Mouse (Mus musculus) bone marrow, adult 2 months (tissue): Measurements from ENCODE around the gene Ralgapa2.

Source experiments
- CTCF ChIP-seq: fragments of 200-500 bp; IDR thresholded peaks from 2 replicates; pipeline ENCODE4 v1.5.1; 2011; ENCODE audit warnings: low read length, control low read depth; ENCODE audit not compliant: control insufficient read depth, insufficient read depth
- POLR2A ChIP-seq: fragments of 200-500 bp; IDR thresholded peaks from 2 replicates; pipeline ENCODE4 v1.6.1; 2011; ENCODE audit warnings: low read depth, mild to moderate bottlenecking, control low read depth, low read length, borderline replicate concordance; ENCODE audit not compliant: control insufficient read depth

DNA sequence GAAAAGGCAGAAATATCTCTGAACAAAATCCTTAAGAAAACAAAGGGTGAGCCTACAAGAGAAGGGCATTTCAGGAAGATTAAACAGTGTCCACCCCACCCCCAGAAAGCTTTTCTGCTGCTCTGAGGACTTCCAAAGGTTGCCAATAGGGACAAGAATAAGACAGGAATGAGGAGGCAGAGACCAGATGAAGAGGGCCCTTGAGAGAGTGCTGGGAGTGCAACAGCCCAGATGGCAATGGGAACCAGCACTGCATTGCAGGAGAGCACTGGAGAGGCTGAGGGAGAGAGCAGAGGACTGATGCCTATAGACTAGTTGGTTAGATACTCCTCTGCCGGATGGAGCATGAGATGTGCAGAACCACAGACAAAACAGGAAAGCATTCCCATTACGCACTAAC lies 43.2 kb downstream of the Ralgapa2 start:
- no peak for TF ChIP-seq CTCF
- no peak for TF ChIP-seq POLR2A
